Mouse (Mus musculus): ENCODE data around the gene Pdx1. TPM values are rescaled to one million over a fixed set of nuclear protein-coding genes. Genes with fewer than 3 reads are reported as not detected.
A peak's percentile ranks its signal among the peaks of the same experiment; 100 is the strongest.

Gene Pdx1
- polyA plus RNA-seq, 1 experiment: not detected

GRCm38 (mm10) chr5:147294121-147294520, 24.4 kb downstream of the Pdx1 start:
- TF ChIP-seq POLR2A (IDR thresholded peaks at IDR 0.05; ENCODE audit: insufficient read length, low read depth): no peak
- TF ChIP-seq USF1 (IDR thresholded peaks at IDR 0.05; ENCODE audit: low read depth): no peak
- no peak for TF ChIP-seq POLR2AphosphoS2 (IDR thresholded peaks at IDR 0.05; ENCODE audit: insufficient read length, low read depth)
- no peak for TF ChIP-seq MYOD1 (IDR thresholded peaks at IDR 0.05; ENCODE audit: control insufficient read depth in 1 of 3, insufficient read length in 2 of 3, low read depth in 2 of 3)
- TF ChIP-seq MAX (IDR thresholded peaks at IDR 0.05; ENCODE audit: low read depth): no peak
- TF ChIP-seq CEBPB (IDR thresholded peaks at IDR 0.05; ENCODE audit: insufficient read depth, poor library complexity, severe bottlenecking): no peak
- TF ChIP-seq REST (IDR thresholded peaks at IDR 0.05; ENCODE audit: insufficient read depth, insufficient read length): no peak
- no peak for TF ChIP-seq SRF (IDR thresholded peaks at IDR 0.05; ENCODE audit: control insufficient read depth, insufficient read length, low read depth)
- TF ChIP-seq TCF3 (IDR thresholded peaks at IDR 0.05; ENCODE audit: insufficient read length, low read depth): no peak
- no peak for TF ChIP-seq E2F4 (IDR thresholded peaks at IDR 0.05; ENCODE audit: insufficient read depth)
- no peak for TF ChIP-seq TCF12 (IDR thresholded peaks at IDR 0.05; ENCODE audit: insufficient read depth, poor library complexity, severe bottlenecking)
- no peak for TF ChIP-seq MYOG (IDR thresholded peaks at IDR 0.05; ENCODE audit: control insufficient read depth in 1 of 3, insufficient read depth in 1 of 3, insufficient read length in 2 of 3, low read depth in 2 of 3)
- H3K36me3 ChIP-seq (ENCODE audit: control insufficient read depth, insufficient read depth): no peaks in the 10 kb centered on the region
- no peaks in the 10 kb centered on the region for H3K27me3 ChIP-seq (ENCODE audit: control insufficient read depth, insufficient read depth, insufficient read length)
- H3K4me3 ChIP-seq: no peak overlapping the region
- no peak overlapping the region for H3K4me2 ChIP-seq (ENCODE audit: low read depth)
- no peak overlapping the region for H3ac ChIP-seq (ENCODE audit: control insufficient read depth, insufficient read length)
- no peaks in the 10 kb centered on the region for H3K79me2 ChIP-seq (ENCODE audit: control insufficient read depth, insufficient read depth)

DNA sequence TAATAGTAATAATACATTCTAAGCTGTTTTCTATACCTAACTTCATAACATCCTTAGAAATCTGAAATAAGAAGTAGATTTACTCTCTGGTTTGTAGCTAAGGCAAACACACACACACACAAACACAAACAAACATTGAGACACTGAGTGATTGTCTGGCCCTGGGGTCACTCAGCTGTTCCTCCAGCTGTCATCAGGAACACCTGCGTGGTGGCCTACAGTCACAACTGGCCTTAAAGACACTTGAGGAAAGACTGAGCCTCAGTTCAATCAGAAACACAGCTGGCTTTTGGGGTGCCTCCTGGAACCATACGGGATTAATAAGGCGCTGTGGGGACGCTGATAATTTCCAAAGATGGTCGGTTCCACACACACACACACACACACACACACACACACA, 27.5 kb downstream of the Pdx1 start:
- Histone ChIP-seq H3K27me3 (ENCODE audit: control insufficient read depth, insufficient read depth, insufficient read length) (peaks cover 26% of the 10 kb centered on the region), H3K4me2 (ENCODE audit: low read depth) (no peak overlapping the region), H3K4me3 (no peak overlapping the region), H3K36me3 (ENCODE audit: control insufficient read depth, insufficient read depth) (no peaks in the 10 kb centered on the region), H3K79me2 (ENCODE audit: control insufficient read depth, insufficient read depth) (no peaks in the 10 kb centered on the region), H3ac (ENCODE audit: control insufficient read depth, insufficient read length) (no peak overlapping the region)
- TF ChIP-seq POLR2A (IDR thresholded peaks at IDR 0.05; ENCODE audit: insufficient read length, low read depth): no peak
- TF ChIP-seq SRF (IDR thresholded peaks at IDR 0.05; ENCODE audit: control insufficient read depth, insufficient read length, low read depth): no peak
- peak in 2 of 3 experiments; percentile 22 to 67 for TF ChIP-seq MYOG (IDR thresholded peaks at IDR 0.05; ENCODE audit: control insufficient read depth in 1 of 3, insufficient read depth in 1 of 3, insufficient read length in 2 of 3, low read depth in 2 of 3)
- TF ChIP-seq POLR2AphosphoS2 (IDR thresholded peaks at IDR 0.05; ENCODE audit: insufficient read length, low read depth): no peak
- TF ChIP-seq MYOD1 (IDR thresholded peaks at IDR 0.05; ENCODE audit: control insufficient read depth in 1 of 3, insufficient read length in 2 of 3, low read depth in 2 of 3): peak in 2 of 3 experiments; percentile 38 to 56
- TF ChIP-seq USF1 (IDR thresholded peaks at IDR 0.05; ENCODE audit: low read depth): no peak

DNA sequence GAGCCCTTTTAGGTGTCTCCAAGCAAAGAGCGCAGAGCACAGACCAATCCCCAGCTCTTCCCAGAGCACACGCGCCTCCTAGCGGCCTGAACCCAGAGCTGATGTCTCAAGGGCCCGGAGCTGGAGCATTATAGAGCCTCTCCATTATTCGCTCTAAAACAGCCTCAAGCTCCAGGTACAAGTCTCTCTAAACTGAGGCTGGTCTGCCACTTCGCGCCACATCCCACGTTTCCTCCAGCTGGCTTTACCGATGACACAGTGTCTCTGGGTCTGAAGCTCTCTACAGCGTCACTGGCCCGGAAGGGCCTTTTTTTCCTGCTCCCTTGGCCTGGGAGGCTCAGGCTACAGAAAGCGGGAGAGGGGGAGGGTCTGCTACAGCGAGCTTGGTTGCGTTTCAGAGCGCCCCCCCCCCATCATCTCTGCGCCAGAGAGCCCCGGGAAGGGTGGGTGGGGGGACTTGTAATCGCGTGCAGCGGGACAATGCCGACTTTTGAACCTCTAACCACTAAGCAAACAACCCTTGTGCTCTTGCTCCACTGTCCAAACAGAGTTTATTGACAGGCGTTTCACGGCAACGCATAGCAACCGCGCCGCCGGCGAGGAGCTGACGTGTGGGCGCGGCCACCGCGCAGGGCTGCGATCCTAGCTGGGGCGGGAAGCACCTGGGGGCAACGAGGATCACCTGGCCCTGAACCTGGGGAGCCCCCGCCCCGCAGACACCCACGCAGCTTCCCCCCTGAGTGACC, 29.7 kb downstream of the Pdx1 start:
- Histone ChIP-seq H3ac (ENCODE audit: control insufficient read depth, insufficient read length) (no peak overlapping the region), H3K27me3 (ENCODE audit: control insufficient read depth, insufficient read depth, insufficient read length) (peaks cover 47% of the 10 kb centered on the region), H3K4me2 (ENCODE audit: low read depth) (no peak overlapping the region), H3K79me2 (ENCODE audit: control insufficient read depth, insufficient read depth) (no peaks in the 10 kb centered on the region), H3K4me3 (no peak overlapping the region), H3K36me3 (ENCODE audit: control insufficient read depth, insufficient read depth) (no peaks in the 10 kb centered on the region)
- TF ChIP-seq SRF (IDR thresholded peaks at IDR 0.05; ENCODE audit: control insufficient read depth, insufficient read length, low read depth): peak; percentile 76
- no peak for TF ChIP-seq TCF3 (IDR thresholded peaks at IDR 0.05; ENCODE audit: insufficient read length, low read depth)
- no peak for TF ChIP-seq MAX (IDR thresholded peaks at IDR 0.05; ENCODE audit: low read depth)

- Histone ChIP-seq H3ac (ENCODE audit: control insufficient read depth, insufficient read length) (no peak overlapping the region), H3K4me2 (ENCODE audit: low read depth) (no peak overlapping the region), H3K36me3 (ENCODE audit: control insufficient read depth, insufficient read depth) (no peaks in the 10 kb centered on the region), H3K79me2 (ENCODE audit: control insufficient read depth, insufficient read depth) (no peaks in the 10 kb centered on the region), H3K27me3 (ENCODE audit: control insufficient read depth, insufficient read depth, insufficient read length) (peaks cover 52% of the 10 kb centered on the region), H3K4me3 (no peak overlapping the region)
- no peak for TF ChIP-seq POLR2AphosphoS2 (IDR thresholded peaks at IDR 0.05; ENCODE audit: insufficient read length, low read depth)
- no peak for TF ChIP-seq TCF12 (IDR thresholded peaks at IDR 0.05; ENCODE audit: insufficient read depth, poor library complexity, severe bottlenecking)
- TF ChIP-seq CEBPB (IDR thresholded peaks at IDR 0.05; ENCODE audit: insufficient read depth, poor library complexity, severe bottlenecking): no peak
- TF ChIP-seq REST (IDR thresholded peaks at IDR 0.05; ENCODE audit: insufficient read depth, insufficient read length): no peak
- TF ChIP-seq SRF (IDR thresholded peaks at IDR 0.05; ENCODE audit: control insufficient read depth, insufficient read length, low read depth): no peak
- TF ChIP-seq POLR2A (IDR thresholded peaks at IDR 0.05; ENCODE audit: insufficient read length, low read depth): no peak
- no peak for TF ChIP-seq E2F4 (IDR thresholded peaks at IDR 0.05; ENCODE audit: insufficient read depth)
Observed at GRCm38 (mm10) chr5:147300001-147300363, 30.2 kb downstream of the Pdx1 start.

GRCm38 (mm10) chr5:147300917-147301780, 31.4 kb downstream of the Pdx1 start:
- peaks cover 64% of the 10 kb centered on the region for H3K27me3 ChIP-seq (ENCODE audit: control insufficient read depth, insufficient read depth, insufficient read length)
- no peaks in the 10 kb centered on the region for H3K79me2 ChIP-seq (ENCODE audit: control insufficient read depth, insufficient read depth)
- H3K4me3 ChIP-seq: no peak overlapping the region
- H3ac ChIP-seq (ENCODE audit: control insufficient read depth, insufficient read length): no peak overlapping the region
- TF ChIP-seq POLR2AphosphoS2 (IDR thresholded peaks at IDR 0.05; ENCODE audit: insufficient read length, low read depth) (no peak), REST (IDR thresholded peaks at IDR 0.05; ENCODE audit: insufficient read depth, insufficient read length) (no peak)
- H3K4me2 ChIP-seq (ENCODE audit: low read depth): no peak overlapping the region
- no peaks in the 10 kb centered on the region for H3K36me3 ChIP-seq (ENCODE audit: control insufficient read depth, insufficient read depth)
